Mouse (Mus musculus) thymus, adult 2 months (tissue): Measurements from ENCODE around the gene Grwd1.

Source experiments
- CTCF ChIP-seq: fragments of 200-500 bp; IDR thresholded peaks from 2 replicates; pipeline ENCODE4 v1.5.1; 2012; ENCODE audit warnings: mild to moderate bottlenecking, control low read depth, low read length, moderate library complexity, borderline replicate concordance; ENCODE audit not compliant: control insufficient read depth, poor library complexity, insufficient read depth; ENCODE audit errors: extremely low read depth
- POLR2A ChIP-seq: fragments of 200-500 bp; IDR thresholded peaks from 2 replicates; pipeline ENCODE4 v1.6.1; 2012; ENCODE audit warnings: mild to moderate bottlenecking, low read length, control low read depth, moderate library complexity; ENCODE audit not compliant: control insufficient read depth, poor library complexity, insufficient read depth; ENCODE audit errors: extremely low read depth

DNA sequence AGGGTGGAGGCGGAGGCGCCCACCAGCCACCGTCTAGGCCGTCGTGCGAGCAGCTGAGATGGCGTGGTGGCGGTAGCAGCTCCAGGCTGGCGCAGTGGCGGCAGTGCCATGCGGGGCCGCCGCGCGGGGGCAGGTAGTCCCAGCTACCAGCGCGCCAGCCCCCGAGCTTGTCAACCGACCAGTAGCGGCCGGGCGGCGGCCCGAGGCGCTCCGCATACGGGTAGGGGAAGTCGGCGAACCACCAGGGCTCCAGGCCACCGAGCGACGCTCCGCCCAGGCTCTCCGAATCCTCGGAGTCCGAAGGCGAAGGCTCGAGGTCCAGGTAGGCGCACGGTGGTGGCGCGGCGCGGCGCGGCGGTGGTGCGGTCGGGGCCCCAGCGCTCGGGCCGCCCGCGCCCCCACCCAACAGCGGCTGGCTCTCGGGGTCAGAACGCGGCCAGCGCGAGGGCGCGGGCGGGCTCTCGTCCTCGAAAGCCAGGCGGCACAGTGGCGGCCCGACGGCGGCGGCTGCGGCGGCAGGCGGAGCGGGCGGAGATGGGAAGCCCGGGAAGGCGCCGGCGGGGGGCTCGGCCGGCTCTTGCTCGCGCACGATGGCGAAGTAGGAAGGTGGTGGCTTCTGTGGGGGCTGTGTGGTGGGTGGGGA, 2.5 kb upstream of the Grwd1 start:
- no peak for TF ChIP-seq CTCF
- TF ChIP-seq POLR2A, result no peak
